Mouse (Mus musculus): ENCODE data around the gene Cars. TPM values are rescaled to one million over a fixed set of nuclear protein-coding genes. Genes with fewer than 3 reads are reported as not detected.
A peak's percentile ranks its signal among the peaks of the same experiment; 100 is the strongest.

The Cars gene
- polyA plus RNA-seq, 1 experiment from 2014 or later, result 19.3 TPM

DNA sequence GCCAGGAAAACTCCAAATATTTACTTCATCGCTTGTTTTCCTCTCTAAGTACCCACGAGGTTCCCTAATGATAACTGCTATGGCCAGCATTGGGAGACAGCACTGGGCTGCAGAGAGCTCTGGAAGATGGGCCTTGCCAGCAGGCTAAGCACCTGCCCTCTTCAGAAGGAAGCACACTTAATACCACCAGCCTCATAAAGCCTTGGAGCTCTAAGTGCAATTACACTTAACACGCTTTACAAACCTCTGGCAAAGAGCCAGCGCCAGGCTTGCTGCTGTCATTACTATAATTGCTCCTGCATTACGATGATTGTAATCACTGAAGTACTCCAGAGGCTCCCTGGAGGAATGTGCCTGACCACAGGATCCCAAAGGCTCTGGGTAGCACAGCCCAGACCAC lies 5.0 kb downstream of the Cars start:
- H3K9ac ChIP-seq (ENCODE audit: low read depth, low read length), result no peak overlapping the region
- no peak overlapping the region for H3K4me2 ChIP-seq (replicated peaks; ENCODE audit: low read depth)
- no peak overlapping the region; the same call in 1 of the 2 replicates for H3K27ac ChIP-seq (ENCODE audit: low read depth, low read length)
- H3K36me3 ChIP-seq (ENCODE audit: control insufficient read depth, insufficient read depth), result peaks cover 22% of the 10 kb centered on the region; the same call in 1 of the 2 replicates
- peak; percentile 77 for ATAC-seq
- no peaks in the 10 kb centered on the region for H3K27me3 ChIP-seq (replicated peaks; ENCODE audit: control insufficient read depth, insufficient read depth, low read length)
- WGBS, result 27% methylated on average over 5 of the region's 5 CpGs
- H3K9me3 ChIP-seq (ENCODE audit: control insufficient read depth), result no peaks in the 10 kb centered on the region
- no peak overlapping the region for H3K4me3 ChIP-seq (ENCODE audit: low read depth, low read length)
- peaks cover 7% of the 10 kb centered on the region for H3K4me1 ChIP-seq (replicated peaks; ENCODE audit: control insufficient read depth, insufficient read depth, low read length)
- no peak; the same call in 1 of the 2 replicates for TF ChIP-seq CTCF (IDR thresholded peaks at IDR 0.05; ENCODE audit: low read depth)

- H3K36me3 ChIP-seq (ENCODE audit: control insufficient read depth, insufficient read depth), result peaks cover 41% of the 10 kb centered on the region
- TF ChIP-seq CTCF (IDR thresholded peaks at IDR 0.05; ENCODE audit: low read depth), result no peak
- H3K27ac ChIP-seq (ENCODE audit: low read depth, low read length), result no peak overlapping the region
- 86% methylated on average over 10 of the region's 10 CpGs for WGBS
- H3K9me3 ChIP-seq (ENCODE audit: control insufficient read depth), result no peaks in the 10 kb centered on the region
- H3K4me1 ChIP-seq (replicated peaks; ENCODE audit: control insufficient read depth, insufficient read depth, low read length), result peaks cover 4% of the 10 kb centered on the region; the same call in 1 of the 2 replicates
- no peak overlapping the region for H3K4me3 ChIP-seq (ENCODE audit: low read depth, low read length)
- no peak overlapping the region for H3K9ac ChIP-seq (ENCODE audit: low read depth, low read length)
- H3K4me2 ChIP-seq (replicated peaks; ENCODE audit: low read depth), result no peak overlapping the region
- no peak for ATAC-seq
- no peaks in the 10 kb centered on the region for H3K27me3 ChIP-seq (replicated peaks; ENCODE audit: control insufficient read depth, insufficient read depth, low read length)
These were observed 7.6 kb downstream of the Cars start for GRCm38 (mm10) chr7:143592255-143592654.

- ATAC-seq, result no peak
- TF ChIP-seq CTCF (IDR thresholded peaks at IDR 0.05; ENCODE audit: low read depth), result no peak
These were observed 11.9 kb downstream of the Cars start for GRCm38 (mm10) chr7:143588006-143588405.

DNA sequence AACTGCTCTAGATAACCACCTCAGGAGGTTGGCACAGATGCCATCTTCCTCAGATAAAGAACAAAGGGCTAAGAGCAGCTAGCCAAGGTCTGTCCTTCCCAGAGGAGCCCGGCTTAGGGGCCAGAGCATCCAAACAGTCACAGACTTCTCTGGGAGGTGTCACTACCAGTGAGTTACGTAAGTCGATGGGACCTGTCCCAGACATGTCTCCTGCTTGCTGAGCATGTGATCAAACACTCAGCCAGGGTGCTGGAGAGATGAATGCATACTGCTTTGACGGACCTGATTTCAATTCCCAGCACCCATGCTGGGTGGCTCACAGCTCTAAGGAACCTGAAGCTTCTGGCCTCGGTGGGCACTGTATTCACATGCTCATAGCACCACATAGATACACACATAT lies 12.3 kb downstream of the Cars start:
- Histone ChIP-seq H3K4me1 (replicated peaks; ENCODE audit: control insufficient read depth, insufficient read depth, low read length) (no peaks in the 10 kb centered on the region), H3K4me2 (replicated peaks; ENCODE audit: low read depth) (no peak overlapping the region)
- WGBS, result 88% methylated on average over 5 of the region's 5 CpGs

More at GRCm38 (mm10) chr7:143588006-143588405, 11.9 kb downstream of the Cars start:
- Histone ChIP-seq H3K4me2 (replicated peaks; ENCODE audit: low read depth) (no peak overlapping the region), H3K27ac (ENCODE audit: low read depth, low read length) (no peak overlapping the region), H3K27me3 (replicated peaks; ENCODE audit: control insufficient read depth, insufficient read depth, low read length) (no peaks in the 10 kb centered on the region), H3K4me1 (replicated peaks; ENCODE audit: control insufficient read depth, insufficient read depth, low read length) (no peaks in the 10 kb centered on the region), H3K9ac (ENCODE audit: low read depth, low read length) (no peak overlapping the region), H3K4me3 (ENCODE audit: low read depth, low read length) (no peak overlapping the region), H3K9me3 (ENCODE audit: control insufficient read depth) (no peaks in the 10 kb centered on the region), H3K36me3 (ENCODE audit: control insufficient read depth, insufficient read depth) (peaks cover 70% of the 10 kb centered on the region)
- WGBS, result 94% methylated on average over 4 of the region's 4 CpGs

DNA sequence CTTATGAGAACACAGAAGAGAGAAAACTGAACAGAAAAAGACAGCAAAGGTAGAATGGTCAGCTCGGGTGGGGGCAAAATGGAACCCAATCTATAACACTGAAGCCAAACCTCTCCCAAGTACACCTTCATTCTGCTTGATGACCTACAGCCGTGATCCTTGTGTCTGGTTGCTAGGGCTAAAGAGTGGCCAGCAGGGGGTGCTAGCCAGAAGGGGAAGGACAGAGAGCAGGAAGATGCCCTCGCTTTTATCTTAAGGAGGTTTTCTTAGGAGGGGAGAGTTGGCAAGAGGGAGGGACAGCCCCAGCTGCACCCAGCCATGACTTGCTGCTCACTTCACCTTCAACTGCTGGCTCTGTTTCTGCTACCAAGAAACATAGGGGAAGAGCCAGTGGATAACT lies 15.9 kb downstream of the Cars start:
- no peak for ATAC-seq
- 38% methylated on average over 3 of the region's 3 CpGs for WGBS
- Histone ChIP-seq H3K27ac (ENCODE audit: low read depth, low read length) (no peak overlapping the region), H3K9ac (ENCODE audit: low read depth, low read length) (no peak overlapping the region), H3K4me3 (ENCODE audit: low read depth, low read length) (no peak overlapping the region), H3K4me2 (replicated peaks; ENCODE audit: low read depth) (no peak overlapping the region), H3K27me3 (replicated peaks; ENCODE audit: control insufficient read depth, insufficient read depth, low read length) (no peaks in the 10 kb centered on the region), H3K36me3 (ENCODE audit: control insufficient read depth, insufficient read depth) (peaks cover 86% of the 10 kb centered on the region), H3K4me1 (replicated peaks; ENCODE audit: control insufficient read depth, insufficient read depth, low read length) (no peaks in the 10 kb centered on the region), H3K9me3 (ENCODE audit: control insufficient read depth) (no peaks in the 10 kb centered on the region)
- TF ChIP-seq CTCF (IDR thresholded peaks at IDR 0.05; ENCODE audit: low read depth), result peak; percentile 91

More for the DNA sequence above, 12.3 kb downstream of the Cars start:
- Histone ChIP-seq H3K9ac (ENCODE audit: low read depth, low read length) (no peak overlapping the region), H3K9me3 (ENCODE audit: control insufficient read depth) (no peaks in the 10 kb centered on the region), H3K36me3 (ENCODE audit: control insufficient read depth, insufficient read depth) (peaks cover 73% of the 10 kb centered on the region), H3K27me3 (replicated peaks; ENCODE audit: control insufficient read depth, insufficient read depth, low read length) (no peaks in the 10 kb centered on the region), H3K27ac (ENCODE audit: low read depth, low read length) (no peak overlapping the region), H3K4me3 (ENCODE audit: low read depth, low read length) (no peak overlapping the region)
- ATAC-seq, result no peak
- no peak for TF ChIP-seq CTCF (IDR thresholded peaks at IDR 0.05; ENCODE audit: low read depth)

DNA sequence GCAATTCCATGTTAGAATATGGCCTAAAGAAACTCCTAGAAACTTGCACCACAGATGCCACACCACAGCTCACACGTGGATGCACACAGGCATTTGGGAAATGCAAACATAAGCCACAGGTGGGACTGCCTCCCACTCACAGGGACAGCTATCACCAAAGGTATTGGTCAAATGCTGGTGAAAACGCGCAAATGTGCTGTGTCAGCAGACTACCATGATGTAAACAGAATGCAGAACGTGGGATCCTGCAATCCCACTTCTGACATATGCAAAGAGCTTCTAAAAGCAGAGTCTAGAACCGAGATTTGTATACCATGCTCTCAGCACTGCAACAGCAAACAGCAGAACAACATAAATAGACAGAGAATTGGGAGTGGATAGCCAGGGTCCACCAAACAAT lies 16.9 kb downstream of the Cars start:
- Histone ChIP-seq H3K36me3 (ENCODE audit: control insufficient read depth, insufficient read depth) (peaks cover 81% of the 10 kb centered on the region), H3K4me1 (replicated peaks; ENCODE audit: control insufficient read depth, insufficient read depth, low read length) (no peaks in the 10 kb centered on the region), H3K27me3 (replicated peaks; ENCODE audit: control insufficient read depth, insufficient read depth, low read length) (no peaks in the 10 kb centered on the region), H3K9ac (ENCODE audit: low read depth, low read length) (no peak overlapping the region), H3K9me3 (ENCODE audit: control insufficient read depth) (no peaks in the 10 kb centered on the region), H3K27ac (ENCODE audit: low read depth, low read length) (no peak overlapping the region), H3K4me2 (replicated peaks; ENCODE audit: low read depth) (no peak overlapping the region), H3K4me3 (ENCODE audit: low read depth, low read length) (no peak overlapping the region)
- no peak for ATAC-seq
- 89% methylated on average over 5 of the region's 5 CpGs for WGBS
- no peak for TF ChIP-seq CTCF (IDR thresholded peaks at IDR 0.05; ENCODE audit: low read depth)

DNA sequence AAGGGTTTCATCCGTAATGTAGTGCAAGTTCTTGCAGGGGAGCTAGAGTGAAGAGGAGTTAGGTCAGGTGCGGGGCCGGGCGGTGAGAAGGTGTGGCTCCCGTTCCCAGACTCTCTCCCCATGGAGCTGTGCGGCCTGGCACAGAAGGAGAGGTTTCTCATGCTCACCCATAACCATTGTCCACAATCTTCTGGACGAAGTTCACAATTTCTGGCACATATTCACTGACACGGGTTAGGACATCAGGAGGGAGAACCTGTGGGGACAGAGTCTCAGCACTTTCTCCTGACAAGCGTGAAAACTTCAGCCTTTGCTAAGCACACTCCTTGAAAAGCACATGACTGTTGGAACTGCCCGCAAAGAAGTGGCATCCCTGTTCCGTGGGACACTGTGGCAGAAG lies 24.1 kb downstream of the Cars start:
- Histone ChIP-seq H3K9me3 (ENCODE audit: control insufficient read depth) (no peaks in the 10 kb centered on the region), H3K27me3 (replicated peaks; ENCODE audit: control insufficient read depth, insufficient read depth, low read length) (no peaks in the 10 kb centered on the region), H3K9ac (ENCODE audit: low read depth, low read length) (no peak overlapping the region), H3K4me2 (replicated peaks; ENCODE audit: low read depth) (no peak overlapping the region), H3K4me3 (ENCODE audit: low read depth, low read length) (no peak overlapping the region), H3K36me3 (ENCODE audit: control insufficient read depth, insufficient read depth) (peaks cover 90% of the 10 kb centered on the region), H3K4me1 (replicated peaks; ENCODE audit: control insufficient read depth, insufficient read depth, low read length) (no peaks in the 10 kb centered on the region), H3K27ac (ENCODE audit: low read depth, low read length) (no peak overlapping the region)
- TF ChIP-seq CTCF (IDR thresholded peaks at IDR 0.05; ENCODE audit: low read depth), result no peak
- WGBS, result 92% methylated on average over 11 of the region's 11 CpGs
- ATAC-seq, result no peak
